Mouse (Mus musculus): ENCODE measurements around the gene Nsd2. TPM values are rescaled to one million over a fixed set of nuclear protein-coding genes. Genes with fewer than 3 reads are reported as not detected.
A peak's percentile ranks its signal among the peaks of the same experiment; 100 is the strongest.
"Not testable (repeated sequence)": the region's sequence is repeated elsewhere in the genome, so short reads cannot be mapped to it uniquely, and the experiment has no call there.

Gene Nsd2
- total RNA-seq, 2 experiments from 2014 or later = 46.1 to 74.6 TPM

GRCm38 (mm10) chr5:33920924-33921323 lies 100.4 kb downstream of the Nsd2 start:
- no peak for ATAC-seq (replicated peaks; ENCODE audit: low FRiP score, poor library complexity, severe bottlenecking)

GRCm38 (mm10) chr5:33921486-33922235 lies 101.1 kb downstream of the Nsd2 start:
- no peak for ATAC-seq (replicated peaks; ENCODE audit: low FRiP score, poor library complexity, severe bottlenecking)

GRCm38 (mm10) chr5:33922566-33922965 lies 102.0 kb downstream of the Nsd2 start:
- ATAC-seq (replicated peaks; ENCODE audit: low FRiP score, poor library complexity, severe bottlenecking) = no peak

GRCm38 (mm10) chr5:33926170-33926569 lies 105.6 kb downstream of the Nsd2 start:
- no peak for ATAC-seq (replicated peaks; ENCODE audit: low FRiP score, poor library complexity, severe bottlenecking)

GRCm38 (mm10) chr5:33932413-33932812 lies 111.9 kb downstream of the Nsd2 start:
- ATAC-seq (replicated peaks; ENCODE audit: low FRiP score, poor library complexity, severe bottlenecking) = no peak

- no peak for ATAC-seq (replicated peaks; ENCODE audit: low FRiP score, poor library complexity, severe bottlenecking)
These were observed 113.6 kb downstream of the Nsd2 start for GRCm38 (mm10) chr5:33934081-33934480.

GRCm38 (mm10) chr5:33934877-33935276 lies 114.4 kb downstream of the Nsd2 start:
- ATAC-seq (replicated peaks; ENCODE audit: low FRiP score, poor library complexity, severe bottlenecking) = no peak

- ATAC-seq (replicated peaks; ENCODE audit: low FRiP score, poor library complexity, severe bottlenecking) = no peak
These were observed 115.2 kb downstream of the Nsd2 start for GRCm38 (mm10) chr5:33935700-33936111.

GRCm38 (mm10) chr5:33936120-33936707 lies 115.7 kb downstream of the Nsd2 start, which contains the start of gene Nelfa:
Nelfa (minus strand) TSS chr5:33936413.
- ATAC-seq (replicated peaks; ENCODE audit: low FRiP score, poor library complexity, severe bottlenecking) = peak; percentile 97

- ATAC-seq (replicated peaks; ENCODE audit: low FRiP score, poor library complexity, severe bottlenecking) = no peak
These were observed 116.7 kb downstream of the Nsd2 start for GRCm38 (mm10) chr5:33937230-33937629.

- no peak for ATAC-seq (replicated peaks; ENCODE audit: low FRiP score, poor library complexity, severe bottlenecking)
These were observed 117.9 kb downstream of the Nsd2 start for GRCm38 (mm10) chr5:33938448-33938847.

GRCm38 (mm10) chr5:33947035-33947434 lies 126.5 kb downstream of the Nsd2 start:
- not testable (repeated sequence) for ATAC-seq (replicated peaks; ENCODE audit: low FRiP score, poor library complexity, severe bottlenecking)

Other genes with a start within 250 kb of the Nsd2 start
- gene Fam53a, start 191.1 kb upstream of the Nsd2 start, total RNA-seq (2015; ENCODE audit: low replicate concordance) = 3.3 and 6.1 TPM in 2 replicates
- 2.5 and 3.3 TPM in 2 replicates for gene Fam53a, start 191.1 kb upstream of the Nsd2 start, total RNA-seq (2017; ENCODE audit: low replicate concordance)
- gene Gm9903, start 190.8 kb upstream of the Nsd2 start, total RNA-seq (2015; ENCODE audit: low replicate concordance) = not detected in 2 replicates
- not detected in 2 replicates for gene Gm9903, start 190.8 kb upstream of the Nsd2 start, total RNA-seq (2017; ENCODE audit: low replicate concordance)
- 123 and 133 TPM in 2 replicates for gene Slbp, start 168.2 kb upstream of the Nsd2 start, total RNA-seq (2015; ENCODE audit: low replicate concordance)
- gene Slbp, start 168.2 kb upstream of the Nsd2 start, total RNA-seq (2017; ENCODE audit: low replicate concordance) = 192 and 271 TPM in 2 replicates
- 58.2 and 84.0 TPM in 2 replicates for gene Tacc3, start 162.6 kb upstream of the Nsd2 start, total RNA-seq (2015; ENCODE audit: low replicate concordance)
- gene Tacc3, start 162.6 kb upstream of the Nsd2 start, total RNA-seq (2017; ENCODE audit: low replicate concordance) = 72.4 and 139 TPM in 2 replicates
- gene Tmem129, start 162.3 kb upstream of the Nsd2 start, total RNA-seq (2015; ENCODE audit: low replicate concordance) = 10.0 and 12.3 TPM in 2 replicates
- 10.1 and 14.2 TPM in 2 replicates for gene Tmem129, start 162.3 kb upstream of the Nsd2 start, total RNA-seq (2017; ENCODE audit: low replicate concordance)
- gene Fgfr3, start 99.1 kb upstream of the Nsd2 start, total RNA-seq (2015; ENCODE audit: low replicate concordance) = not detected in 2 replicates
- not detected in 2 replicates for gene Fgfr3, start 99.1 kb upstream of the Nsd2 start, total RNA-seq (2017; ENCODE audit: low replicate concordance)
- gene Letm1, start 37.9 kb upstream of the Nsd2 start, total RNA-seq (2015; ENCODE audit: low replicate concordance) = 2.5 and 6.7 TPM in 2 replicates
- gene Letm1, start 37.9 kb upstream of the Nsd2 start, total RNA-seq (2017; ENCODE audit: low replicate concordance) = 6.7 and 7.4 TPM in 2 replicates
- 11.9 and 14.6 TPM in 2 replicates for gene Nelfa, start 115.7 kb downstream of the Nsd2 start, total RNA-seq (2015; ENCODE audit: low replicate concordance)
- 6.1 and 13.0 TPM in 2 replicates for gene Nelfa, start 115.7 kb downstream of the Nsd2 start, total RNA-seq (2017; ENCODE audit: low replicate concordance)
- not detected in 2 replicates for gene Gm1673, start 162.7 kb downstream of the Nsd2 start, total RNA-seq (2015; ENCODE audit: low replicate concordance)
- 1.5 and 3.1 TPM in 2 replicates for gene Gm1673, start 162.7 kb downstream of the Nsd2 start, total RNA-seq (2017; ENCODE audit: low replicate concordance)
- 0.58 and 2.3 TPM in 2 replicates for gene Nat8l, start 175.3 kb downstream of the Nsd2 start, total RNA-seq (2015; ENCODE audit: low replicate concordance)
- 0.42 and 0.68 TPM in 2 replicates for gene Nat8l, start 175.3 kb downstream of the Nsd2 start, total RNA-seq (2017; ENCODE audit: low replicate concordance)